Mouse (Mus musculus) heart, postnatal 10 days (tissue): ENCODE measurements around the gene Gna15. TPM values are rescaled to one million over a fixed set of nuclear protein-coding genes. Genes with fewer than 3 reads are reported as not detected.

Source experiments
- DNase-seq, 2 experiments: peaks; one replicate each; pipeline ENCODE4 v3.0.0; 2021
- intact Hi-C: fragments of 180-260 bp; cut with DNase I; formaldehyde crosslinking; loops from one replicate; pipeline ENCODE4 v1.15.1; 2025
- total RNA-seq, 2 experiments: library from RNA; stranded (reverse); gene quantifications; 2 replicates each; pipeline ENCODE4 v1.2.3; 2021

Gna15 gene
- total RNA-seq, 2 experiments from 2014 or later = 0.60 to 0.74 TPM

DNA sequence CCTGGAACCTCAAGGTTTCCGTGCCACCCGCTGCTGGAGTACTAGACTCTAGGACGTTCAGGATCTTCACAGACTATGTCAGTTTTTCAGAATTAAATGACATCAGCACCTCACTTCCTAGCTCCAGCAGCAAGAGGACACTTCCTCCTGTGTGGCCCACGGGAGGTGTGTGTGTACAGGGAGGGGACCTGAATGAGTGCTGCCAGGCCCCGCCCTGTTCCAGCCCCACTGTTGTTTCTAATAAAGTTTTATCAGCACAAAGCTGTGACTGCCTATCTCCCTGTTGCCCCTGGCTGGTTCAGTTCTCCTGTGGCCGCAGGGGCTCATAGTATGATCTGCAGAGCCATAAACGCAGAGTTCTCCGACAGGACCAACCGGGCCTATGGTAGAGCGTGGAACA is 49.6 kb downstream of the Gna15 start:
- DNase-seq = no peak
- intact Hi-C loops = no loop called here

DNA sequence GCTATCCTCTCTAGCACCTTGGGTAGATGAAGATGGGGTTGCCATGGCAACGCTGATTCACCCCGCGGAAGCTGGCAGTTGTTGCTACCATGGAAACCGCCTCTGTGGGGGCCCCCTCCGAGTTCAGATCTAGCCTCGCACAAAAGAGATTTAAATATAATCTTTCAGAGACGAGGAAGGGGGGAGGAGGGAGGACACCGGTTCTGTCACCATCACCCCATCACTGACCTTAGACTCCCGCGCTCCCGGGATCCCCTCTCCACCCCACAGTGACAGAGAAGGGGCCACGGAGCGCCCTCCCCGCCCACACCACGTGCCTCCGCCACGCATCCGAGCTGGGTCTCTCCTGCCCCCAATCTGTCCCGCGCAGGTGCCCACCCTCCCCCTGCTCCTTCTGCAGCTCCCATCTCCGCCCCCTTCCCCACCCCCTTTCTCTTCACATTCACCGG is 51.0 kb downstream of the Gna15 start:
- intact Hi-C loops = no loop called here
- no peak for DNase-seq

DNA sequence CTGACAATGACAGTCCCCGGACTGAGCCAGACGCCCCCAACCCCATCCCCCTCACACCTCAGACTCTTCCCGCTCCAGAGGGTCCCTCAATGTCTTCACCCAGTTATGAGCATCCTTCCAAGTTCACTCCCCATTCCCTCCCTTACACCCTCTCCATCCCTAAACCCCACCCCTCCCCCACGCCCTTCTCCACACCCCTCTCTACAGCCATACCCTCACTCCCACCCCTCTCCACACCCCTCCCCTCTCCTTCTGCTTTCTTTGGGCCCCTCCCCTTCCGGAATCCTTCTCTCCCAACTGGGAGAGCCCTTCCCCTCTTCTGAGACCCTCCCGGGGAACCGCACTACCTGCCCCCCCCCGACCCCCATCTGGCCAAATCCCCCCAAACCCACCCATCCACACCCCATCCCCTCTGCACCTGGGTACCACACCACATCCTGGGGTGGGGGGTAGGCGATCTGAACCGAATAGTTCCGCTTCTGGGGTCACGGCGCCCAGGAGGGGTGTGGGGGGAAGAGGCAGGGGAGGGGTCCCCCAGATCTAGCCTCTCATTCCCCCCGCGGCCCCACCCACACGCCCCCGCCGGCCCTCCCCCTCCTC is 51.5 kb downstream of the Gna15 start:
- intact Hi-C loops = no loop called here

GRCm38 (mm10) chr10:81470454-81470853 is 53.6 kb downstream of the Gna15 start:
- intact Hi-C loops = no loop called here
- DNase-seq = no peak

More for the DNA sequence above, 51.5 kb downstream of the Gna15 start:
- DNase-seq = no peak

GRCm38 (mm10) chr10:81469253-81469652 is 54.8 kb downstream of the Gna15 start:
- intact Hi-C loops = no loop called here
- no peak for DNase-seq

DNA sequence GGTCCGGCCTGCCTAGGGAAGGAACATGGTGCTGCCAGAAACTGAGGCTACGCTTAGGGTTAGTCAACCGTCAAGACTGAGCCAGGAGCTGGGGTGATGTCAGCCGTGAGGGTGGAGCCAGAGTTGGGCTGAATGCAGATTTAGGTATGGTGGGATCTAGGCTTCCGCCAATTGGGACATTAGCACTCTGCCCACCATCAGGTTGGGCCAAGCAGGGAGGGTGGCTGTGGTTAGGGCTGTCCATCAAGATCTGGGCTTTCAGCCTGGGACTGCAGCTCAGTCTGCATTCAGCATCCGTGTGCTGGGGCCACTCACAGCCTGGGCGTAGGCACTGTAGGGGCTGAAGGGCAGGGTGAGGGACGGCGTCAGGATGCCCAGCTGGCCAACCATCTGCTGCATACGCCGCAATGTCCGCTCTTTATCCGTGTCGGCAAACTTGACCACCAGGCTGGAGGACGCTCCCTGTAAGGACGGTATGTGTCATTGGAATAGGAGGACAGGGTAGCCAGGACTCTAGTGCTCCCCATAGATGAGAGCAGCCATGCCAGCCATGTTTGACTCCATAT is 56.3 kb downstream of the Gna15 start:
- no peak for DNase-seq
- intact Hi-C loops = no loop called here

DNA sequence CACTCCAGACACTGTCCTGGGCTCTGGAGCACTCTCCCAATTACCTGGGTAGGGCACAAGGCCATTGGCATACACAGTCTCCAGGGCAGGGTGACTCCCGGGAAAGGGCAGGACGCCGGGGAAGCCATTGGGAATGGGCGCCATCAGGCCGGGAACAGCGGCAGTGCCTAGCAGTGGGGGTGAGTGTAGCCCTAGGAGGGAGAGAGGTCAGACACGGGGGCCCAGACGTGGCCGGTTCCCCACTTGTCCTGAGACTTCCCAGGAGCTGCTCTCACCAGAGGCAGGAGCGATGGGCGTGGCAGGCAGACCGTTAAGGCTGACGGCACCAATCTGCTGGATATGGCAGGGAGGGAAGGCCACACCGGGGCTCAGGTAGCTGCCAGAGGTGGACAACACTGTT is 57.1 kb downstream of the Gna15 start:
- DNase-seq = no peak
- intact Hi-C loops = no loop called here

DNA sequence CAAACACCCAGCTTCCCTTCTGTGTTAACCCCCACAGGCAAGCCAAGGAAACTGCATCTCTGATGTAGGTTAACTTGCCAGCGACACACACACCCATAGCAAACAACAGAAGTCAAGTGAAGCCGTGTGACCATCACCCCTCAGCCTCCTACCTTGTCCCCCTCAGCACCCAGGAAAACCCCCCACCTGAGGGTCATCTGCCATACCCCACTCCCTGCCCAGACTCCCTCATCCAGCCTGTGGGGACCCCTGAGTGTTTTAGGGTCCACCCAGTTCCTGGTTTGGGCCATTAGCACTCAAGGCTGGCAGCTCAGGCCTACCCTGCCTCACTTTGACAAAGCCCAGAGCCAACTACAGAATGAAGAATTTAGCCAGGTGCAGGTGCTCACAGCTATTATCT is 58.0 kb downstream of the Gna15 start:
- intact Hi-C loops = no loop called here
- DNase-seq = no peak

DNA sequence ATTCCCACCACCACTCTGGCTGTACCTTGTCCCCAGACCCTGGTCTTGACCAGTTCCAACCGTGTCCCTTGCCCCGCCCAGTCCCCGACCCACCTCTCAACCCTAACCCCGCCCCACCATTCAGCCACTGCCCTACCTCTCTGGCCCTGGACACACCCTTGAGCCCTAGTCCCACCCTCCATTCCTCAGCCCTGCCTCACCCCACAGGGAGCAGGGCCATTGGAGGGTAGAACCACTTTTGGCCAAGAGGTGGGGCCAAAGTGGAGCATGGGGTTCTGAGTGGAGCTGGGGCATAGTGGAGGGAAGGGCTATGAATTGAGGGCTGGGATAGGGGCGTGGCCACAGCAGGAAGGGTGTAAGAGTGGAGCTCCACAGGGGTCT is 58.8 kb downstream of the Gna15 start:
- intact Hi-C loops = no loop called here
- no peak for DNase-seq

- intact Hi-C loops = no loop called here
- DNase-seq = peak; percentile 25 to 47
Observed at GRCm38 (mm10) chr10:81464405-81465264, 59.4 kb downstream of the Gna15 start.

GRCm38 (mm10) chr10:81463531-81463930 is 60.5 kb downstream of the Gna15 start:
- intact Hi-C loops = no loop called here
- no peak for DNase-seq

DNA sequence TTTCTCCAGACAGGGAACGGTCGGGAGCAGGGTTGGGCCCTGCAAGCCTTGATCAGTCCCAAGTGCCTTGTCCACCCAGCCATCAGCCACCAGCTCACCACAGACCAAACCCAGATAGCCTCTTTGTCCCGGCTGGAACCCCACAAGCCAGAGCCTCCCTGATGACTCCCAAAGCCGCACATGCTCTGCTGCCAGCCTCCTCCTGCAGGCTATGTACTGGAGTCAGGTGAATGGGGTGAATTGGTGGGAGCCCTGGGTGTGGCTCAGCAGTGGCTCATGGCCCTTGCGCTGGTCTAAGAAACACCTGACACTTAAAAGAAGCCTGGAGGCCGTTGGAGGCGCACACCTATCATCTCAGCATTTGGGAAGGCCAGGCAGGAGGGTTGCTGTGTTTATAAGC is 61.1 kb downstream of the Gna15 start:
- DNase-seq = no peak
- intact Hi-C loops = no loop called here

DNA sequence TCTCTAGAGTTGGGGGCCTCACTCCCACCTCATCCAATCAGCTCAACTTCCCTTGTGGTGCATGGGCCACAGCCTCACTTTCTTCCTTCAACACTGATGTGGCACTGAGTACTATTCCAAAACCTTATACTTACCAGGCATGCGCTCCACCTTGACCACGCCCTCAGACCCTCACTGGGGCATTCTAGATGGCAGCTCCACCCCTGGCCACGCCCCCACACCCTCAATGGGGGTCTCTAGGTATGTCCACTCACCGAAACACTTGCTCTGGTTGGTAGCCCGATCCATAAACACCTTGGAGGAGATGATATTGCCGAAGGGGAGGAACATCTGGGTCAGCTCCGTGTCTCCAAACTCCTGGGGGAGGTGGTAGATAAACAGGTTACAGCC is 61.6 kb downstream of the Gna15 start:
- no peak for DNase-seq
- intact Hi-C loops = no loop called here

GRCm38 (mm10) chr10:81461673-81462414 is 62.2 kb downstream of the Gna15 start:
- DNase-seq = no peak
- intact Hi-C loops = no loop called here

DNA sequence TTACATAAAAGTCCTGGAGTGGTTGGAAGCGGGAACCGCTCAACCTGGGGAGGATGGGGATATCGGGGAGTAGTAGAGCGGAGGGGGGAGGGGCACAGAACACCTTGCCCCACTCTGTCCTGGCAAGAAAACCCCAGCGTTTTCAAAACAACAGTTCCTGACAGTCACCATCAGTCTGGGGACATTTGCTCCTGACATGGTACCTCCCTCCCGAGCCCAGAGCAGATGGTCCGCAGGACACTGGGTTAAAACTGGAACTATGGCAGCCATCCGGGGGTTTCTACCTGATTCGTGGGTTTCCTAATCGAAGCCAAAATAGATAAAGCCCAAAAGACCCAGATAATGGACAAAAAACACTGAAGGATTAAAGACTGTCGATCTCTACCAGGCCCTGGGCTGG is 63.1 kb downstream of the Gna15 start:
- no peak for DNase-seq
- intact Hi-C loops = no loop called here

DNA sequence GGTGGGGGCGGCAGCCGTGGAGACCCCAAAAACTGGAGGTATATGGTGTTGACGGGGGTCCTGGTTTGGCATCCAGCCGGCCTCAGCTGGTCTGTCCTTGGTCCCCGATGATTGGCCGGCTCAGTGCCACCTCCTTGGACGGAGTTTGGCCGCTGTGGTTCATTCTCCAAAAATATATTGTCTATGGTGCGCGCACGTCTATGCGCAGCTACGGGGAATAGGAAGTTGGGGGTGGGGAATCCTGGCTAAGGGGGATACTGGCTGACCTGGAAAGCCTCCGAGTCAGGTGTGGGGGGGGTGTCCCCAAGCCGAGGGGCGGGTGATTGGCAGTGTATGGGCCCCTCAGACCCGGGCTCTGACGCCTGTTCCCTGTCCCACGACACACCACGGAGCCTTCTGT is 63.6 kb downstream of the Gna15 start:
- DNase-seq = no peak
- intact Hi-C loops = no loop called here

DNA sequence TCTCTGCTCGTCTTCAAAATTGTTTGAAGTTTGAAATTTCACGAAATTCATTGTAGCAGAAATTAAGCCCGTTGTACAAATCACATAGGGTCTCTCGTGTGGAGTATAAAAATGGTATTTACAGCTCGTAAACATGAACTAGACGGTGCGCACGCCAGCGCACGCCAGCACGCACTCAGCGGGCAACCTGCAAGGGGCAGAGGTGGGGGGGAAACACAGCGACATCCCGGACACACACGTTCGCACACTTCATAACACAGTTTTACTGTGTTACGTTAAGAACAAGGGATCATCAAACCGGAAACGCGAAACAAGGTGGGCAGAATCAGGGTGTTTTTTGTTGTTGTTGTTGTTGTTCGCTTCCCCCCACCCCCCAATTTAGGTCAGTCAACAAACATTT is 64.6 kb downstream of the Gna15 start:
- intact Hi-C loops = no loop called here
- DNase-seq = no peak

- DNase-seq = no peak
- intact Hi-C loops = no loop called here
Observed at GRCm38 (mm10) chr10:81458267-81458666, 65.8 kb downstream of the Gna15 start.

DNA sequence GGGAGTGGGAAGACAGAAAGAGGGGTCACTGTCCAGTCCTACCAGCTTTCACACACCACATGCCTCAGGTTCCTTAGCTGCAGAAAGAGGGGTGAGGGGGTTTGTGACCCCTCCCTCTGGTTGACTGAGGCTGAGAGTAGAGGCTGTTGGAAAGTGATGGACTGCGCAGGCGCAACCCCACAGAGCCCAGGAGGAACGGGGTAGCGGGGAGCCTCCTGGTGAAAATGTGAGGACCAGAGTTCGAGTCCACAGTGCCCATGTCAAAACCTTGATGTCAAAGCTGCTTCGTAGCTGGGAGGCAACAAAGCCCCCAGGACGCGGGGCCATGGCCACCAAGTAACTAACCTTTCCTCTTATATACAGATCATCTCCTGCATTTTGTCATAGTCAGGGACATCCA is 66.4 kb downstream of the Gna15 start:
- intact Hi-C loops = no loop called here
- DNase-seq = no peak

DNA sequence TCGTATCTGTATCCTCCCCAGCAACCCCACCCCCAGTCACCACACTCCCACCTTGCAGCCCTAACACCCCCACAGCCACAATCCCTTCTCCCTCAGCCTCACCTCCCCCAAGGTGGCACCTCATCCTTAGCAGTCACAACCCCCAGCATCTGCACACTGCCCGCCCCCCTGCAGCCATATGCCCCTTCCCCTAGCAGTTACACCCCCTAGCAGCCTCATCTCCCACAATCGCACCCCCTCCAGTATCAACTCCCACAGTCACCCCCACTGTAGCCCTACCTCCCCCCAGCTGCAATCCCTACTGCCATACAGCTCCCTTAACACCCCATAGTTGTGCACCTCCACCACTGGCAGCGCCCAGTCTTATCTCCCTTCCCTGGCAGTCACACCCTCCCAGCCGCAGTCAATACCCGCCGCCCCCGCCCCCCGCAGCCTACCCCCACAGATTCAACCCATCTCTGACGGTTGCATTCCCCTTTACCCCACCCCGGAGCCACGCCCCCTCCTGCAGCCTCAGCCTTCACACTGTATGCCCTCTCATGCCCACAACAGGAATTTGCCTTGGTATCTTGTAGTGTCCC is 67.0 kb downstream of the Gna15 start:
- DNase-seq = no peak
- intact Hi-C loops = no loop called here
